Mouse (Mus musculus) liver, embryonic 14.5 days (tissue): ENCODE data around the gene Slc7a8.

Source experiments
- CTCF ChIP-seq: IDR thresholded peaks from 2 replicates; pipeline ENCODE4 v1.5.1; 2016; ENCODE audit warnings: antibody characterized with exemption, low read depth, control low read depth
- EP300 ChIP-seq: IDR thresholded peaks from 2 replicates; pipeline ENCODE4 v1.6.1; 2016; ENCODE audit warnings: antibody characterized with exemption, low read depth

GRCm38 (mm10) chr14:54706589-54707320, 75.0 kb downstream of the Slc7a8 start:
- TF ChIP-seq EP300 (no peak), CTCF (no peak)
